Mouse (Mus musculus) kidney, adult 18-20 months (tissue): ENCODE measurements at regions not wholly inside any gene's neighbourhood (a gene's known extent, or its start where the extent isn't known, plus 50 kb on each side); places are given as distances from the start of the nearest gene placed in this dataset.
"Not testable (repeated sequence)": the region's sequence is repeated elsewhere in the genome, so short reads cannot be mapped to it uniquely, and the experiment has no call there.

ENCODE experiments used
- DNase-seq: peaks from one replicate; pipeline ENCODE4 v3.0.0; 2021

DNA sequence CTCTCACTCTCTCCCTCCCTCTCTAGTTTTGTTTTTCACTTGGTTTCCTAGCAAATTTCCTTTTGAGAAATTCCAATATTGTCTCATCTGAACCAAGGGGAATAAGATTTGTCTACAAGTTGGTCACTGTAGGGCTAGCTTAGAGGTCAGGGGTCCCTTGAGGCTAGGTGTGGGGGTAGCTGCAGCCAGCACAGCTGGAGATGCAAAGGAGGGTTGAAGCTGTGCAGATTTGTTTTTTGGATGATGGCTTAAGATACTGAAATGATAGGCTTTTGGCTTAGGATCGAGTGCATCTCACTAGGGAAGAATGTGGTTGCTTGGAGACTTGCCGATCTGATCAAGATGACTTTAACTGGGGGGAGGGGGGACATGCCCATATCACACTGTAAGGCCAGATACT is 88.3 kb upstream of the Tmem28 start:
- DNase-seq: no peak

DNA sequence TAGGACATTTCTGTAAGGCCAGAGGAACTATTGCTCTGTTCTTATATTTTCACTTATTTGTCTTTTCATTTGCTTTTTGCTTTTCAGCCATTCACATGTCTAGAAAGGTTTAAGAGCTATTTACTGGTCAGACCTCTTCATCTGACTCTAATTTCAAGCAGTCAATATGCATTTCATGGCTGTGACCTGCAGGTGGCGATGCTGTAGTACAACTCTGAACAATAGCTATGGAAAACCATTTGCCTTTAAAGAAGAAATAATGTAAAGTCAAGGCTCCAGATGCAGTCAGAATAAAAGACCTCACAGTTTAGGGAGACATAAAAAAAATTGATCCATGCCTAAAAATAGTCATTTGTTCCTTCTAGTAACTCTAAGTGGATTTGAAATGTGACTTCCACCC is 95.7 kb upstream of the Tmem28 start:
- DNase-seq: peak; percentile 22

DNA sequence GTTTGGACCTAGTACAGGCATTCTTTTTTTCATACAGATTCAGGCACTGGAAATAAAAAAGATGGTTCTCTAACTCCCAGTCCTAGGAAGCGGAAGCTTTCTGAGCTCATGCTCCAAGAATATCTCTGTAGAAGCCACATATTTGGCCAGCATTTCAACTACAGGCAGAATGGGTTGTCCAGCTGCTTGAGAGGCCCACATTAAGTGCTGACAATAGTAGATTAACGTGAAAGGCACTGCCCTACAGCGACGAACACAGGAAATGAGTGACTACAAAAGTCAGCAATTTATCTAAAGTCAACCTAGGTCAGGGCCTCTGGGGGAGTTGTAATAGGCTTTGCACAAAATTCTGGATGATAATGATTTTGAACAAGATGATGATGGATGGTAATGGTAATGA is 125.5 kb upstream of the Tmem28 start:
- DNase-seq: no peak

DNA sequence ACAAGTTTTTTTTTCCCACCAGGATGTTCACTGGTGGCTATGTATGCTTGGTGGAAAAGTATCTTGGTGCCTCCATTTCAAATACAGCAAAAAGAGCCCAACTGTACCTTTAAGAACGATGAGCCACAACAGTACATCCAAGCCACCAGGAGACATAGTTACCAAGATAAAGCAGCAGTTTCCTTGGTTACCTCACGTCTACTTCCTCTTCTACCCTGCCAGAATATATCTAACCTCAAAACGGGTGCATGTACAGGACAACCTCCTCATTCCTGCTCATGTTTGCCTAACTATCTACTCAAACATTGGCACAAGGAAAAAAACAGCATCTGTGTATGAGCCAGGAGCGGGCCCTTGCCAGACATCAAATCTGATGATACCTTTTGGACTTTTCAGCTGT is 129.8 kb upstream of the Tmem28 start:
- no peak for DNase-seq

DNA sequence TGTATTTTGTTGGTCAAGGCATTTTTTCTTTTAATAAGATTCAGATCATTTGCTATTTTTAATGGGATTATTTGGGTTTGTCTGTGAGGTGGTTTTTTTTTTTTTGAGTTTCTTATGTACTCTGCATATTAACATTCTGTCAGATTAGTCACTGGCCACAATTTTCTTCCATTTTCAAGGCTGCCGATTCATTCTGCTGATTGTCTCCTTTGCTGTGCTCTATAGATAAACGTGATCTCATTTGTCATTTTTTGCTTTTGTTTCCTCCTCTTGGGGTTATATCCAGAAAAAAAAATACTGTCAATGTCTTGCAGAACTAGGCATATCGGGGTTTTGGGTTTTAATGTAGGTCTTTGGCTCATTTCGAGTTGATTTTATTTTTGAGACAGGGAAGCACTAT is 131.1 kb upstream of the Tmem28 start:
- no peak for DNase-seq

DNA sequence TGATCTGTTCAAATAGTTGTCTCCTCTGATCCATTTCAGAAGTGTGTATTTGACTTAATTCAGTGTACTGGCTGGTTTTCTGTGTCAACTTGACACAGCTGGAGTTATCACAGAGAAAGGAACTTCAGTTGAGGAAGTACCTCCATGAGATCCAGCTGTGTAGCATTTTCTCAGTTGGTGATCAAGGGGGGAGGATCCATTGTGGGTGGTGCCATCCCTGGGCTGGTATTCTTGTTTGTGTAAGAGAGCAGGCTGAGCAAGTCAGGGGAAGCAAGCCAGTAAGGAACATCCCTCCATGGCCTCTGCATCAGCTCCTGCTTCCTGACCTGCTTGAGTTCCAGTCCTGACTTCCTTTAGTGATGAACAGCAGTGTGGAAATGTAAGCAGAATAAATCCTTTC is 138.3 kb upstream of the Tmem28 start:
- DNase-seq: not testable (repeated sequence)

DNA sequence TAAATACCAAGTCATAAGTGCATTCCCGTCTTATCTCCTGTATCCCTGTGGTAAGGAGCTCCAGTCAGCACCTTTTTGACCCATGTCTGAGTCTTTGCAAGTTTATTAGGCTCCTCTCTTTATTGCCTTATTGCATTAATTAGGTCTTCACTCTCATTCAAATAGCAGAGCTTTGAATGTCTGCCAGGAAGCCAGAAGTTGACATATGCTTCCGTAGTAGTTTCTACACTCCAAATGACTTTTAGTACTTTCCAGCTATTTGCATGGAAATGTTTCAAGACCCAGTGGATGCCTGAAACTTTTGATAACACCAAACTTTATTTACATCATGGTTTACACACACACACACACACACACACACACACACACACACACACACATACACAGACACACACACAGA is 153.2 kb upstream of the Tmem28 start:
- no peak for DNase-seq

DNA sequence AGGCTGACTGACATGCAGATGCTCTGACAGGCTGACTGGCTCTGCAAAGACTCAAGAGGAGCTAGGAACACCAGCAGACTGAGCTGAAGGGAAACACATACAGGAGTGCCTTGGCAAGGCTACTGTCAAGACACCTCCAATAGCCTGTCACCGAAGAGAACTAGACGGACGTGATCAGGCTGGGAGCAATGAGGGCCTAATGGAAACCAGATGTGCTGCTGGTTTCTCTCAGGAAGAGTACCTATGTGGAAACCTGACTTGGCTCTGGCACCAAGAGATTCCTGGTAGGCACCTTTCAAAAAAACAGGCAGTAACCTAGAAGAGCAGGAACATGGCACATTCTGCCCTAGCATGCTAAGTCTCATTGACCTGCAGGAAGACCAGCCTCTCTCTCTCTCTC is 158.3 kb upstream of the Tmem28 start:
- no peak for DNase-seq

DNA sequence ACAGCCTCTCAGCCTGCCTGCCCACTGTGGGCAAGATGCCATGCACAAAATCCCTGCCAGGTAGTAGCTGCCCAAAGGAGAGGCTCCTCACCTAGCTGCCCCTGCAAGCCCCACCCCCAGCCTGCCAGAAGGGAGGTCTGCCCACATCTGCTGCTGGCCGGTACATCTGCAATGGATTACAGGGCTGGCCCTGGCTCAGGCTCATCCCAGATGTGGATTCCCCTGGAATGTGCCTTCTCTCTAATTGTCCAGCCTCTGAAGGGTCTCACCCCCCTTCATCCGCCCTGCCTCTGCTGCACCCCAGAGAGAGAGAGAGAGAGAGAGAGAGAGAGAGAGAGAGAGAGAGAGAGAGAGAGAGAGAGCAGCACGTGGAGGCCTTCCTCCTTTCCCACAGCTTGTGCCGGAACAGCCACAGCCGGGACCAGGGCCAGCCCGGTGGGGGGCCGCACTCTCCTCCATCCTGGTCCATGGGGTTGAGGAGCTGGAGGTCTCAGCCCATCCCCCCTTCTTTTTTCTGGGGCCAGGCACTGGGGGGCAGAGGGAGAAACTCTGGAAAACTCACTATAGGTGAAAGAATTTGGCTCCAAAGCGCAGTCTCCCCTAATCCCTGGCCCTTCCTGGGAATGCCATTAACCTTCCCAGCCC is 161.2 kb upstream of the Tmem28 start:
- DNase-seq: no peak

DNA sequence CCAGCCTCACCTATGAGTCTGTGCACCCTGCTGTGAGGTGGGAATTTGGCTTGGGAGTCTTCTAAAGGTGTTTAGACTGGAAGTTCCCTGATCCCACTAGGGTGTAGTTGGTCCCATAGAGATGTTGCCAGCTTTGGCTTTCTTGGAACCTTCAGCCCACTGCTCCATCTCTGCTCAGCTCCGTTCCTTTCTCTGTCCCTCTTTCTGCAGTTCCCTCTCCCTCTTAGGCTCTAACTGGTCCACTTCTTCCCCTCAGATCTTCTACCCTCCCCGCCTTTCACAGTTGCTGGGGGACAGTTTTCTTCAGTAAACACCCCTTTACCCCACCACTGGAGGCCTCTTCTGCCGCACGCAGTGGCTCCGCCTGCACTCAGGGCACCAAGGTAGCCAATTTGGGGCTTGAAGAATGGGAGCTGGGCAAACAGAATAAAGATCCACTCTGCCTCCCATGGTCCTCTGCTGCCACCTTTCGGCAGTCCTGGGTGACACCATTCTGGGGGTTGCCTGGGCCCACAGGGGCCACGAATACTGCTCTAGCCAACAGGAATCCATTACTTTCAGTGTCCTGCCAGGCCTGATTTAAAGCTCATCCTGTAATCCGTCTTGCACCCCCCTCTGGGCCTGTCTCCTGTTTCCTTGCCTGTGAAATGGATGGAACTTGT is 162.9 kb upstream of the Tmem28 start:
- peak; percentile 70 for DNase-seq

DNA sequence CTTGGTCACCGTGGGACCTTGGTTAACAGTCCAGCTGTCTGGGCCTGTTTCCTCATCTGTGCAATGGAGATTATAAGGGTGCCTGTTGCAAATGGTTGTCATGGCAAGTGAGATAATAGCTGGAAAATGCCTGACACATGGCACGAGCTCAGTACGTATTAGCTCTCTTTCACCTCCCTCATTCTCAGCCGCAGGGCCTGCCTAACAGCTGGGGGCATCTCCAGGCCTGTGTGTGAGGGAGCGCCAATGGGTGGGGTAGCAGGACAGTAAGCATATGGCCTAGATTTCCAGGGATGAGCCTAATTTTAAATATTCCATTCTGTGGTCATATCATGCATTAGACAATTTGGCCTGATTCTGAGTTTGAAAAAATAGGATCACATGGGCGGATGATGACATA is 163.8 kb upstream of the Tmem28 start:
- DNase-seq: no peak

DNA sequence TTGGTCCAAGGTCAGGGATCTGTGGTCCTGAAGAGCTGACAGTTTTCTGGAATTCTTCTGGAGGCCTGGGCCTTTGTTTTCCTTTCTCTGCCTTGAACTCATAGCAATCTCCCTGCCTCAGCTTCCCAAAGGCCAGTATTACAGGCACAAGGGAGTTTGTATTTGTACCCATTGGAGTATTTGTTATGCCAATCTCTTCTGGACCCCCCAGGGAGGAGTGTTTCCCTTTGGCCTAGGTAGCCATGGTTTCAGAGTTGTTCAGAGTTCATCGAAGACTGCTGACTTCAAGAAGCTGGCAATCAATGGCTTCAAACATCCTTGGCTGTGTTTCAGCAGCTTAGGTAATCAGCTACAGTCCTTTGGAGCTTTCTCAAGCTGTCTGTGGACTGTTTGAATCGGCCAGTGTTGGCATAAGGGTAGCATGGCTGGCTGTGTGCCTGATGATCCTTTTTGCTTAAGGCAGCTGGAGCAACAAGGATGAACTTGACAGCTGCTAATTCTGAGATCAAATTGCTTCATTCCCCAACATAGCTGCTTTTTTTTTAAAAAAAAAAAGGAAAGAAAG is 161.2 kb upstream of the Pja1 start:
- peak; percentile 63 for DNase-seq

DNA sequence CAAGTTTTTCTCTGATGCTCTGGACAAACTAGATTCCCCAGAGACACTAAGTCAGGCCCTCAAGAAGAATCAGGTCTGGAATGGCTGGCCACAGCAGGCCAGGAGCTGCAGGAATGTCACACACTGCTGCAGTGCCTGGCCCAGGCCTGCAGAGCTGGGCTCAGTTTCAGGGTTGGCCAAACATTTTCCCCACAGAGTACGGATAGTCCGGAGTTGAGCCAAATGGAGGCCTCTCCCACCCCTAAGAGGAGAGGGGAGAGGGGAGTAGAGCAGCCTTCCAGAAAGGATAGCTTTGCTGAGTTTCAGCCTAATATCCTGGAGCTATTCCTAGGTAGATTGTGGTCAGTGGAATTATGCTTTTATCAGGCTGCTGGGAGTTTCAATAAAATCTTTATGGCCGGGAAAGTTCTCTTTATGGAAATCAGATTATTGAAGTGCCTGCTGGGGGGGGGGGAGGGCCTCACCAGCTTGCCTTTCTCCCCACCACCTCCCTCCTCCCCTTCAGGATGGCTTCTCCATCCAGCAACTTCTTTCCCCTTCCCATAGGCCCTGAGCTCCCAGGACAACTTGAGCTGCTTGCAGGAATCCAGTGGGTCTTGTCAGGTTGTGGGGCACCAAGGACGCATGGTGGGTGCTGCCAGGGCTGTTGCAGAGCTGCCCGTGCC is 153.6 kb upstream of the Pja1 start:
- no peak for DNase-seq

DNA sequence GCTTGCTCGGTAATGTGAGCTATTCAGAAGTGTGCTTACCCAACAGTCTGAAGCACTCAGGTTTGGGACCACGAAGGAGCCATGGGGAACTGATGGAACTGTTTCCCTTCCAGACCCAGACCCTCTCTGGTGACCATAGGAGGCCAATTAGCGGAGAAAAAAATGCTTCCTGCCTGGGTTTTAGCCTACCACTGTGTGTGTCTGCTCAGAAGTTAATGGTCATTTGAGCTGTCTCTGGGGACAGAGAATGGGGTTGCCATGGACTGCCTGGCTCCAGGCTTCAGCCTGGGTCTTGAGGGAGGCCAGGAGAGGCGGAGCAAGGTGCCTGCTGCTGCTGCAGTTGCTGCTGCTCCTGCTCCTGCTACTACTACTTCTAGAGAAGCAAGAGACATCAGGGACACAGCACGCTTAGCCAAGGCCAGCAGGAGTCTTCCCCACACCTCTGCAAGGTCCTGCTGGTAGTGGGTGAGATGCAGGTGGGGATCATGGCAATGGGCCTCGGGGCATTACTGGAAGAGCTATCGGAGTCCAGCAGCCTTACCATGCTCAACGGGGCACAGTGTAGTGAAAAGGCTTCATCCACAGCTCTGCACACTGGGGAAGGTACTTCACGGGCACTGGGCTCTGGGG is 141.2 kb upstream of the Pja1 start:
- no peak for DNase-seq

DNA sequence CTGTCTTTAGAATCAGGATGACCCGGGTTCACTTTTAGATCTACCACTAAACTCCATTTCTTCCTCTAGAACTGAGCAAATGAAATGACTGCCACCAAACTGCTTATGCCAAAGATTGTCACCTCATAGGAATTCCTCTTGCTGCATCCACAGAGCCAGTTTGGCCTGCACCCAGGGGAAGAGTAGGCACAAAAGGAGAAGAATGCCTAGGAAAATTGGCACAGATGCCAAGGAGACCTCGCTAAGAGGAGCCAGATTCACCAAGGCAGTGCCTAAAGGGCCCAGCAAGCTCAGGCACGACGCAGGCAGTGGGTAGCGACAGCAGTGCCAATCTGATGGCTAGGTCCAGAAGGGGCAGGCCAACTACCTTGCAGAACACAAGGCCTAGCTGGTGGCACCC is 139.0 kb upstream of the Pja1 start:
- DNase-seq: peak; percentile 31

DNA sequence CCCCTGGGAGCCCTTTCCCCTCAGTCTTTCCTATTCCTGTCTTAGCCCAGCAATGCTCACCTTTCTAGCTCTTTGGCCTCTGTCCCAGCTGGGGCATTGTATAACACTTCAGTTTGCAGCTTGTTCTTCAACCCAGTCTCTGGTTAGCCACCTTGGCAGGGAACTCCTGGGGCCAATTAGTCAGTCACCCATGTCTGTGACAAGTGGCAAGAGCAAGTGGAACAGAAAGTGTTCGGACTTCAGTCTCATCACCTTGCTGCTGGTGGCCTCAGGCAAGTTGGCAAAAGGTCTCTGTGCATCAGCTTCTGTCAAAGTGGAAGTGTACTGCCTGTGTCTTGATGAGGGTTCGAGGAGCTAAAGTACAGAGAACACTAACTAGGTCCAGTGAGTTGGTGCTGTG is 138.5 kb upstream of the Pja1 start:
- DNase-seq: peak; percentile 65

DNA sequence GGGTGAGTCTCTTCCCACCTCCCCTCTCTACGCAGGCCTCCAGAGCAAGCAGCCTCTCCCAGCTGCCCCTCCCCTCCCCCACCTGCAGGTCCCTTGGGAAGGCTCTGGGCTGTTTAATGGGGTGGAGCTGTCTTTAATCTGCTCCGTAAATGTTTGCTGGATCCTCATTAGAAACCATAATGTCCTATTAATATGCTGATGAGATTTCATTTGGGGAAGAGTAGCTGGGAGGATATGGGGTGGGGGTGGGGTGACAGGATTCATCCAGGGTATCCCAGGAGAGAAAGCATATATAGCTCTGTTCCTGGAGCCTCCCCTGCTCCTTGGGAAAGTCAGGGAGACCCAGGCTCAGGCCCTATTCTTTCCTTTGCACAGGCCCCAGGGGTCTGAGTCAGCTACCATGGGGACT is 137.2 kb upstream of the Pja1 start:
- DNase-seq: no peak

DNA sequence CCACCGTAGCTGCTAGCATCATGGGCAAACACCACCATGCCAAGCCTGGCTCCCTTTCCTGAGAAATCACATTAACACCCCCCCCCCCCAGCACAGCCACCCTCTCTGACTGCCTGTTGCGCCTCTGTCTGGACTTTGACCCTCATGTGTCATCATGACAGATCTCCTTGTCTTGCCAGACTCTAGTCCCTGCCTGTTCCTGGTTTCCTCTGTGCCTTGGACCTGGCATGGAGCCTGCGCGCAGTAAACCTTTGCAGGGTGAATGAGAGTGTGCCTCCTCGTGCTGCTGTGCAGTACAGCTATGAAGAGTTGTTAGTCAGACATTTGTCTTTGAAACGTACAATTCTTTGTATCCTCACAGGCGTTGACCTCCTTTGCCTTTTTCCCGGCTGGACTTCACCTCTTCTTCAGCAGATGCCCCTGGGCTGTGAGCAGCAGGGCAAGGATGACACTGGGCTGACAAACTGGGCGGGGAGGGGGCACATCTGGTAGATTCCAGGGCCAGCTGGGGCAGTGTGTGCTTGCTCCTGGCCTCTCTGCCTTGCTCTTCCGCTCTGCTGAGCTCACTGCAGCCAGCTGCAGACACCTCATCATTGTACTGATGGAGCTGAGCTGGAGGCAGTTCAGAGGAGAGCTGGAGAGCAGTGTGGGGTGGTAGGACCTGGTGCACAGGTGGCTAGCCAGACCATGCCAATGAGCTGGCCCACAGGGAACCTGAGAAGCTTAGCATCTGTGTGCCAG is 134.2 kb upstream of the Pja1 start:
- DNase-seq: peak; percentile 51

DNA sequence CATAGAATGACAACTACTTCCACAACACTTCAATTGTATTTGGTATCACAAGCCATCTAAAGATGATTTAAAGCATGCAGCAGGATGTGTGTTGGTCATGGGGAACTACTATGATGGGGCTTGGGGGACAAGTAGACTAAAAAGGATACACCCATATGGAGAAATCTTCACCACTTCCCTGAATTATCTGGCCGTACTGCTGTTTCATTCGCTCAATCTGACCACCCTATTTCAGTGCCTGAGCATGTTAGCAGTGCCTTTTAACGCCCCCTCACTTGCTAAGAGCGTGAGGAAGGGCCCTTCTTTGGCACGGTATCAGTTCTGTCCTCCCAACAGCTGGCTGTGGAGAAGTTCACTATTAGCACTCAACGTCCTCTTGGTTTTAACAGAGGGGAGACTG is 132.6 kb upstream of the Pja1 start:
- DNase-seq: no peak

DNA sequence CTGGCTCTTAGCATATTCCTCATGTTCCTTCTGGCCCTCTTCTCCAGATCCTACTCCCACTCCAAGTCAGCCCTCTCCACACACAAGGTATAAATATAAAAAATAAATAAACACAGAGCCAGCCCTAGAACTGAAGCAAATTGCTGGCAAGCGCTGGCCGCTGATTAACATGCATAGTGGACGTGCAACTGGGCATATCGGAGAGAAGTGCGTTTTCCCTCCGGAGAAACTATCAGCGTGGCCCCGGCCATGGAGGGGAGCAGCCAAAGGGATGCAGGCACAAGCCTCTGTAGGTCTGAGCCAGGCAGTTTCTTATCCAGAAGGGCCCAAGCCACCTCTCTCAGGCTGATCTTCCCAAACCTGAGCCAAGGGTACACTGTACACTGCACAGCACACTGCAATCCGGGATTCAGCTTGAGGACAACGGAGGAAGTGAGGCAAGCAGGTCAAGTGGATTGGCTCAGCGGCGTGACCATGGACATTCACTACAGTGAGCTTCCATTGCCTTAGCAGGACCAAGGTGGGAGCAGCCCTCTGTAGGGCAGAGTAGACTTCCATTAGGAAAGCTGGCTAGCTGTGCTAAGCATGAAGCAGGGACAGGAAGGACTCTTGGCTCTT is 131.3 kb upstream of the Pja1 start:
- peak; percentile 42 for DNase-seq

DNA sequence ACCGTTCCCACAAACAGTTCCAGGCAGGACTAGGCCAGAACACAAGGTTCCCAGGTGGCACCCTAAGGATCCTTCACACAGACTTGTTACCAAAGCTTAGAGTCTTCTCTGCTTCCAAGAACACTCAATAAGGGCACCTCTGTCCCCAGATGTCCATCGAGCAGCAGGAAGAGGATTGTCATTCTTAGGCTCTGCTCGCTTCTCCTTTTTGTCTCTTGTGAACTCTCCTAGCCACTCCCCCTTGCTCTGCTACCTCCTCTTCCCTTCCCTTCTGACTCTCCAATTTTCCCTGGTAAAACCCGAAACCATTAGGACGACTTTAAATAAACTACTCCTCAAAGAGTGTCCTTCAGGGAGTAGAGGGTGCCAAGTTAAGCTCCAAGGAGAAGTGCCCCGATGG is 124.4 kb upstream of the Pja1 start:
- DNase-seq: no peak

DNA sequence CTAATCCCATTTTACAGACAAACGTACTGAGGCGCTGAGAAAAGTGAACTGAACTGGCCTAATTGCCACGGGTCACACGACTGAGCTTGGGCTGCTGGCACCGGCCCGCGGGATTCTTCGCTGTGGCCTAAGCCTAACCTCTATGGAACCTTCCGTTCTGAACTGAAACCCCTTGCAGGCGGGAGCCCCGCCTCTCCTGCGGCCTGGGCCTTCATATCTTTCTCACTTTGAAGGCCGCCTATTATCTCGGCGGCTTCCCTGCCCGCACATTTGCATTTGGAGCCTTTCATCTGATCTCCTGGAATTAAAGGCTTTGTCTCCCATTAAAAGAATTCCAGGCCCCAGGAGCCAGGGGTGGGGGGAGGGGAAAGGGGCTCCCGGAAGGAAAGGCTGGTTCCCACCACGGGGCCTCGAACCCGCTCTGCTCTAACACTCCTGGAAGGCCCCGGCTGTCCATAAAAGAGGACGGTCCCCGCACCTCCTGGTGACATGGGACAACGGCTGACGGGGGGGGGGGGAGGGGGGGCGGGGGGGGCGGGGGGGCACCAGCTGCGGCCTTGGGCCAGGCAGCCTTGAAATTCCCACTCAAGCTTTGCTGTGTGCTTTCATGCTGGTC is 122.9 kb upstream of the Pja1 start:
- DNase-seq: no peak
